Mouse (Mus musculus) cerebellum, postnatal 4 days (tissue): ENCODE results near the gene Psme1.

Experiments used
- DNase-seq, 2 experiments: peaks; one replicate each; pipeline ENCODE4 v3.0.0; 2022; ENCODE audit warnings: low spot score in 2 of 2, mixed read lengths in 1 of 2

The Psme1 gene

DNA sequence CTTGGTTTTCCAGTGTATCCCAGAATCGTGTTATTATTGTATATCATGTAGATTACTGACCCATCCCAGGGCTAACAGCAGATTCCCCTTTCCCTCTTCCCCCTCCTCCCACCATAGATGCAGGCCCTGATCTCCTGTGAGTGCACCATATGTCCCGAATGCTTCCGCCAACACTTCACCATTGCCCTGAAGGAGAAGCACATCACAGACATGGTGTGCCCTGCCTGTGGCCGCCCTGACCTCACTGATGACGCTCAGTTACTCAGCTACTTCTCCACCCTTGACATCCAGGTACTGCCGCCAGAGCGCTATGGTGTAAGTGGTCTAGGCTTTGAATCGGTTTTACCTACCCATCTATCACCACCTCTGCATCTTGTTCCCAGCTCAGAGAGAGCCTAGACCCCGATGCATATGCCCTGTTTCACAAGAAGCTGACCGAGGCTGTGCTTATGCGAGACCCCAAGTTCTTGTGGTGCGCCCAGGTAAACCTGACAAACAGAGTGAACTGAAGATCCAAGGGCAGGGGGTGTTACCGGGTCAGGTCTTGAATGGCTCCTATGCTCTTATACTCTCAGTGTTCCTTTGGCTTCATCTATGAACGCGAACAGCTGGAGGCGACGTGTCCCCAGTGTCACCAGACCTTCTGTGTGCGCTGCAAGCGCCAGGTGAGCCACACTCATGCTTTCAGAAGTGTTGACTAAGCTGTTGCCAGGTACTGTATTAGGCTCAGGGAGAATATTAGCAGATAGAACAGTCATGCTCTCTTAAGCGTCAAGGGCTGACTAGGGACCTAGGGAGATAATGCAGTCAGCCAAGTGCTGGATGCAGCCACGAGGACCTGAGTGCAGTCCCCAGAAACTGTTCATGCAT lies 20.8 kb downstream of the Psme1 start:
- DNase-seq, result no peak

DNA sequence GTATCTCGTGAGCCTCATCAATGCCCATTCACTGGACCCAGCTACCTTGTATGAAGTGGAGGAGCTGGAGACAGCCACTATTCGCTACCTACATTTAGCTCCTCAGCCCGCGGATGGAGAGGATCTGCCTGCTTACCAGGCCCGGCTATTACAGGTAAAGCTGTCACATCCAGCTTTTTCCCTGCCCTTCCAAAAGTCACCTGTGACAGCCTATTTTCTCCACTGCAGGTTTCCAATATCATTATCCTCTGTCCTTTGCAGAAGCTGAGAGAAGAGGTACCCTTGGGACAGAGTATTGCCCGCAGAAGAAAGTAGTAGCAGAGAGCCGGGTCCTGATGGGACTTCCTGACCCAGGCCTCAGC lies 25.3 kb downstream of the Psme1 start, which contains the start of gene Irf9:
Irf9 (plus strand) TSS at position 301 of the 362 bp plus-strand sequence.
- no peak for DNase-seq

DNA sequence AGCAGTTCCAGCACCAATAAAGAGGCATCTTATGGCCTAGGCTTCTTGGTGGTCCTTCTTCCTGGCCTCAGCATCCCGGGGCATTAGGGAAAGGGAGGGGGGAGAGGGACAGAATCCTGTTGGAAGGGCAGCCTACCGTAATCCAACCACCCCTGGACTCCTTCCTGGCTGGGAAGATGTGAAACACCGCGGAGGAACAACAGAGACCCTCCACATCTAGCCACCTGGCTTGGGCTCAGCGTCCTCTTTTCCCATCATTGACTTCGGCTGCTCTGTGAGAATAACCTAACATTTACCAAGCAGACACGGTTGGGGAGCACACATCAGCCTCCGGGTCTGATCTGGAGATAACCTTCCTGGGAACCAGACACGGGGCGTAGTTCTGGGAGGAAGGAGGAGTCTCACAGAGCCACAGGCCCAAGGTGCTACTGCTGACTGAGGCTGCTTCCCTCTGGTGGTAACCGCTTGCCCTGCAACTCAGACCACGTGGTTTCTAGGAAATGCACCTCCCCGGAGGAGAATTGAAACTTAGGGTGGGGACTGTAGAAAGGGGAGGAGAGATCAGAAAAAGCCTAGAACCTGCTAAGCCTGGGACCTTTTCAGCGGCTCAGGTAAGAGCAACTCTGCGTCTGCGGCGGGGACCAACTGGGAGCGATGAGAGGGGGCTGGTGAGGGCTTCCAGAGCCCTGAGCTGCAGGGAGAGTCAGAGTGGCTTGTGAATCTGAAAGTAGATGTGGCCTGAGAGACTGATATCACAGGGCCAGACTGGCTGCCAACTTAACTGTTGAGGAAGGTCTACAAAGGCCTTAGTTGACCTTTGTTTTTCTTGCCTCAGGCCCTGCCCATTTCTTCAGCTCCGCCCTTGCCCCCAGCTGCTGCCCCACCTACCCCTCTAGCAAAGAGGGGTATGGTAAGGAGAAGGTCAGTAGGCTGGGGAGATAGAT lies 26.0 kb downstream of the Psme1 start:
- peak; percentile 77 to 83 for DNase-seq

DNA sequence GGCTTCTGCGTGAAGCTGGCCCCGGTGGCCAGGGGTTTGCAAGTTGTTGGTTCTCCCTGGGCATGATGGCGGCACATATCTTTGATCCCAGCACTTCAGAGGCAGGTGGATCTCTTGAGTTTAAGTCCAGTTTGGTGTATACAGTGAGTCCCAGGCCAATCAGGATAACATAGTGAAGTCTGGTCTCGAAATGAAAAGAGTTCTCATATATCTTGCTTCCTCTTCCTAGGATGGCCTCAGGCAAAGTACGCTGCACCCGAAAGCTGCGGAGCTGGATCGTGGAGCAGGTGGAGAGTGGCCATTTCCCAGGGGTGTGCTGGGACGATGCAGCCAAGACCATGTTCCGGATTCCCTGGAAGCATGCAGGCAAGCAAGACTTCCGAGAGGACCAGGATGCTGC lies 26.9 kb downstream of the Psme1 start:
- no peak for DNase-seq

DNA sequence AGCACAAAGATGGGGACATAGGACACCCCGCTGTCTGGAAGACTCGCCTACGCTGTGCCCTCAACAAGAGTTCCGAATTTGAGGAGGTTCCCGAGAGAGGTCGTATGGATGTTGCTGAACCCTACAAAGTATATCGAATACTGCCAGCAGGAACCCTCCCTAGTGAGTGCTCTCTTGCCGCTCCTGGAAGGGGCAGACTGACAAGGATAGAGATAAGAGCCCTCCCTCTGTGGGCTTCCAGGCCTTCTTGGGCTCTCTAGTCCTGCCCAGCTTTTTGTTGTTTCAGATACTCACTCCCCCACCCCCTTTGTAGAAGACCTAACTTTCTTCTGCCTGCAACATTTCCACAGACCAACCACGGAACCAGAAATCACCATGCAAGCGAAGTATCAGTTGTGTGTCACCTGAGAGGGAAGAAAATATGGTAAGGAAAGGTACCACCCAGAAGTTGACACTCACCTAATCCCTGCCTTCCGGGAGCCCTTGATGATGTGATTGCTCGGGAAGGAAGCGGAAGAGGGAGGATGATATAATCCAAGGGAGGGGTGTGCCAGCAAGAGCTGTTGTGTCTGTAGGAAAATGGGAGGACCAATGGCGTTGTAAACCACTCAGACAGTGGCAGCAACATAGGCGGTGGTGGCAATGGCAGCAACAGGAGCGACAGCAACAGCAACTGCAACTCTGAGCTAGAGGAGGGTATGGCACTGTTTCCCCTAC lies 28.0 kb downstream of the Psme1 start:
- no peak for DNase-seq

DNA sequence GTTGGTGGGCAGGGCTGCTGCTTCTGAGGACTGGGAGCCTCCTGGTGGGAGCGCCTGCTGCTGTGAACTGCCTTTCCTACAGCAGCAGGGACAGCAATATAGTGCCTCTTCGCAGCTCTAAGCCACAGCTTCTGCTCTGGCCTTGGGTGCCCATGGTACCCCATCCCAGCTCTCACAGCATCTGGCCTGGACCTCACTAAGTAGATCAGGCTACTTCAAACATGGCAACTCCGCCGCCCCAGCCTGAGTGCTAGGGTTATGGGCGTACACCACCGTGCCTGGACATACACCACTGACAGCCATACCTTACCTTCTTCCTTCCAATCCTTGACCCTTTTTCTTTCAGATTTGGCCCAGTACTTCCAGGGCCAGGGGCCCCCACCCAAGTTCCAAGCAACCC lies 30.4 kb downstream of the Psme1 start:
- DNase-seq, result no peak

DNA sequence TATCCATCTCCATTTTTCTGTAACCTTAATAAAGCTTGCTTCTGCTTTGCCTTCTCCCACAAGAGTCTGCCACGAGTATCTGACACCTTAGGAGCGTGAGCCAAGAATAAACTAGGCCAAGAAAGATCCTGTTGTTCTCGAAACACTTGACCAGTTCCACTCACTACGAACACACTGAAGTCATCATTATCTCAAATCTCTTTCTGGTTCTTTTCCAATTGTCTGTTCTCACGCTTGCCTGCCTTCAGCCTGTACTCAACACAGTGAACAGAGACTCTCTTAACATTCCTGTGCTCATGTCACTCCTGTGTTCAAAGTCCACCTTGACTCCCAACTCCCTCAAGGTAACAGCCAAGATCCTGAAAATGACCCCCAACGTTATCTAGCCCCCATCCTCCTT lies 35.4 kb downstream of the Psme1 start:
- no peak for DNase-seq

DNA sequence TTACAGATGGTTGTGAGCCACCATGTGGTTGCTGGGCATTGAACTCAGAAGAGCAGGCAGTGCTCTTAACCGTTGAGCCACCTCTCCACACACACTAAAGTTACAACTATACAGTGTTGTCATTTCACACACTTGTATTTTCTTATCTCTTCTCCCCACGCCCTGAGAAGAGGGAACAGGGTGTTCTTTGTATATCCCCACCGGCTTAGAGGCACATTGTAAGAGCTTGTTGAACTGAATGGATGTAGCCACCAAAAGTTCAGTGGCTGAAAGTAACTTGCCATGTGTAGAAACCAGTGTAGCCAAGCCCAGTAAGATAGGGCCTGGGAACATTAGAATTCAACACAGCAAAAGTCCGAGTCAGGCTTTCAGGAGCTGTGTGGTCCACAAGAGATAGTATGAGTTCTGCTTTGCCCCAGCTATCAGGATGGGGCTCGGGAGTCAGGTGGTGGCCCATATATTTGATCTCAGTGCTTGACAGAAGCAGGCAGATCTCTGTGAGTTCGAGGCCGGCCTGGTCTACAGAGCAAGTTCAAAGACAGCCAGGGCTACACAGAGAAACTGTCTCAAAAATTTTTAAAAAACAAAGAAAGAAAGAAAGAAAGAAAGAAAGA lies 36.7 kb downstream of the Psme1 start:
- no peak for DNase-seq

DNA sequence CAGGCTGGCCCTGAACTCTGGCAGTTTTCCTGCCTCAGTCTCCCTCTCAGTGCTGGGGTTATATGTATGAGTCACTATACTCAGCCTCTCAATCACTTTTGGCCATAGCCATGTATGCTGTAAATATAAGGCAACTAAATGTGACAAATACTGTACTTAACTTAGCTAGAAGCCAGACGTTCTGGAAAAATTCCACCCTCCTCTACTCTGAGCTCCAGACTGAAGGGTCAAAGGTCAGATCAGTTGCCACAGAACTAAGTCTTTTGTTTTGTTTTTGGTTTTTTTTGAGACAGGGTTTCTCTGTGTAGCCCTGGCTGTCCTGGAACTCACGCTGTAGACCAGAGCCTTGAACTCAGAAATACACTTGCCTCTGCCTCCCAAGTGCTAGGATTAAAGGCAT lies 38.0 kb downstream of the Psme1 start:
- DNase-seq, result no peak

DNA sequence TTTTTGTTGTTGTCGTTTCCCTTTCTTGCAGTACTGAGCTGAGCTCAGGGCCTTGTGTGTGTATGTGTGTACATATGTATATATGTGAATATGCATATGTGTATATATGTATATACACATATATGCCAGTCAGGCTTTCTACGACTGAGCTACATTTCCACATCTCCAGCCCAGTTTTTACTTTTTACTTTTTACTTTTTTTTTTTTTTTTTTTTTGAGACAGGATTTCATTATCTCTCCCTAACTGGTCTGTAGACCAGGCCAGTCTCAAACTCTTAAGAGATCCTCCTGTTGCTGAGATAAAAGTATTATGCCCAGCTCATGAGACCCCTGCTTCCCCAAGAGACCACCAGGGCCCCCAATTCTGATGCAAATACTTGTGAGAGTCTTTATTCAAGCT lies 38.9 kb downstream of the Psme1 start:
- DNase-seq, result no peak

DNA sequence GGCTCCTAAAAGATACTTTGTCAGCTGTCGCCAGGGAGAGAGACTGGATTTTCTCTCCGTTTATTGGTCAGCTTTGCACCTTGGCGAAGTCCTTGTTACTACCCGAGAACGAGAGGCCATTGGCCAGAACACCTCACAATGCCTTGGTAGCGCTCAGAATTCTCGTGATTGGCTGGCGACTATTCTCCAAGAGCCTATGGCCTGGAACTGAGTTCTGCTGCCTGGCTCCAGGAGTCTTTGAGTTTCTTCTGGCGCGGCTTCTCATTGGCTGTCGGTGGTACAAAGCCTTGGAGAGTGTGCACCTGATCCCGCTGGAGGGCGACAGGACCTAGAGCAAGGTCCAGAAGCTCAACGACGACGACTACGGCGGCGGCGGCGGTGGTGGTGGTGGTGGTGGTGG lies 39.9 kb downstream of the Psme1 start, which contains the start of gene Rec8:
Rec8 (plus strand) TSS at position 216 of the 400 bp plus-strand sequence.
- no peak for DNase-seq

DNA sequence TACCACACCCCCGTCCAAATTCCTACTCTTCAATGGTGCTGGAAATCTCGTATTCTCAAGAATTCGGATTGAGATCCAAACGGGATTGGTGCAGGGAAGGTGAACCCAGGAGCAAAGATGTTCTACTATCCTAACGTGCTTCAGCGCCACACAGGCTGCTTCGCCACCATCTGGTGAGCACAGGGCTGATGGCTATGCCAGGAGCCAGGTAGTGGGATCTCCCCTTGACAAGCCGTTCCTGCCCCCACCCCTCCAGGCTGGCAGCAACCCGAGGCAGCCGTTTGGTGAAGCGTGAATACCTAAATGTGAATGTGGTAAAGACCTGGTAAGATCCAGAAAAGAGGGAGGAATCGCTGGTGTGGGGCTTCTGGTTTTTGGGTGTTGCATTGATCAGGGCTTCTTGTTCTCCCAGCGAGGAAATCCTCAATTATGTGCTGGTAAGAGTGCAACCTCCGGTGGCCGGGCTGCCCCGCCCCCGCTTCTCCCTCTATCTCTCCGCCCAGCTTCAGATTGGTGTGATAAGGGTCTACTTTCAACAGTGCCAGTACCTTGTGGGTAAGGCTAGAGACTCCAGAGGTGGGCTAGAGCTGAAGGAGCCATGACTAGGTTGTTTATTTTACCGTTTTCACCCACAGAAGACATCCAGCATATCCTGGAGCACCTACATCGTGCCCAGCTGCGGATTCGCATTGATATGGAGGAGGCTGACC lies 40.7 kb downstream of the Psme1 start:
- no peak for DNase-seq

DNA sequence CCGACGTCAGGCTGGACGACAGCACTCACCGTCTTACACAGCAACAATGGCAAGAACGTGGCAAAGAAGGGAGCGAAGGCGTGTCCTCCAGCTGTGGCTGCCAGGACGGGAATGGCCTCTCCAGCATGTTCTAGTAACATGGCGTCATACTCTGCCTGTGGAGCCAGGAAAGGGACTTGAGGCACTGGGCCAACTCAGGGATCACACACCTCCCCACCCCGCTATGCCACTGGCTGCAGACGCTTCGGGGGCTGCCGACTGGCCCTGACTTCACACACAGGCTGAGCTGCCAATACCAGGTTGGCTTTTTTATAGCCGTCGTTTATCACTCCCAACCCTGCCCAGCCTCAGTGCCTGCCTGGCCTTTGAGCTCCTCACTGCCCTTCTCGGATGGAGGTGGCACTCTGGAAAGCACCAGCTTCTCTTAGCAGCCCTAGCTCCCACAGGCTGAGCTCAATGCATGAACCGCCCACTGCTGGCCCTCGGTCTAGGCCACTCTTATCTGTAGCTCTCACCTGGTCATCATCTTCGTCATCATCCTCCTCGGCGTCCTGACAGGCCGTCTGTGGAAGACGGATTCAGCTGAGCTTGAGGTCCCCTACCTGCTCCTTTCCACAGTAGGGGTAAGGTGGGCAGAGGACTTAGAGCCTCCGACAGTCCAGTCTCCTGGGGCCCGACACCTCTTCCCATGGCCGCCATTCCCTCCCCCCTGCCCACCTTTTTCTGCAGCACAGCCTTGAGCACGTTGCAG lies 50.3 kb downstream of the Psme1 start:
- no peak for DNase-seq

DNA sequence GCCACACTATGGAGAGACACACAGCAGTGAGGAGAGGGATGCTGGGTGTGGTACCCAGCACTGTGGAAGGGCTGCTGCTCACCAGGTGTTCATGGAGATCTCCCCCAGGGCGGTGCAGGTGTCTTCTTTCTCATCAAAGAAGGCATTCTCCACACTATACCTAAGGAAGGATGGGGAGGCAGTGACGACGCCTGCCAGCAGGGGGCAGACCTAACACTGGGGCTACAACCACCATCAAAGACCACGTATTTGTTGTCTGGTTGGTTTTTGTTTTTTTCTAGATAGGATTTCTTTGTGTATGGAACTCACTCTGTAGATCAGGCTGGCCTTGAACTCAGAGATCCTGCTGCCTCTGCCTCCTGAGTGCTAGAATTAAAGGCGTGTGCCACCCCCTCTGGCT lies 51.4 kb downstream of the Psme1 start:
- DNase-seq, result no peak
